Comparison of ENCODE assay signal across 10 mouse cellular contexts in genomic region chr4:152285505-152285904, GRCm38 (mm10). TPM values are rescaled to one million over a fixed set of nuclear protein-coding genes. Genes with fewer than 3 reads are reported as not detected.
A peak's percentile ranks its signal among the peaks of the same experiment; 100 is the strongest.
DNase-seq lines count a peak whose midpoint lies in the region; ATAC-seq and TF ChIP-seq lines count a peak whose summit lies in the region.
"Had no signal": no experiment of that assay in that cellular context is flagged by ENCODE, and none has a peak within 500 bp of the region (broad histone marks: within the 10 kb centered on the region; RNA-seq: fewer than 3 reads in every experiment).

No protein-coding gene starts in this region.

- no peak overlapping the region for H3K4me2 ChIP-seq in forebrain, embryonic 14.5 days (ENCODE audit: low read length)
- H3K4me2 ChIP-seq in forebrain, embryonic 16.5 days (ENCODE audit: low read length), result no peak overlapping the region
- H3K4me2 ChIP-seq in embryonic facial prominence, embryonic 14.5 days (ENCODE audit: low read depth, low read length), result no peak overlapping the region

- no peaks in the 10 kb centered on the region for H3K9me3 ChIP-seq in forebrain, embryonic 14.5 days (replicated peaks; ENCODE audit: control insufficient read depth, low read length)
- H3K9me3 ChIP-seq in forebrain, embryonic 16.5 days (ENCODE audit: control insufficient read depth, low read length), result no peaks in the 10 kb centered on the region
- H3K9me3 ChIP-seq in embryonic facial prominence, embryonic 14.5 days (ENCODE audit: control insufficient read depth, low read length), result no peaks in the 10 kb centered on the region
- H3K9me3 ChIP-seq: heart, embryonic 13.5 days; neural tube, embryonic 12.5 days had no signal

- ATAC-seq in forebrain, embryonic 14.5 days, result no peak
- no peak for ATAC-seq in forebrain, embryonic 16.5 days
- no peak for ATAC-seq in embryonic facial prominence, embryonic 14.5 days (ENCODE audit: low read depth)
- no peak for ATAC-seq in erythroid progenitor cell, adult 5-6 weeks (replicated peaks; ENCODE audit: low FRiP score, poor library complexity, severe bottlenecking)

- WGBS in forebrain, embryonic 14.5 days, result 3% methylated on average over 10 of the region's 10 CpGs
- WGBS in forebrain, embryonic 16.5 days, result 3% methylated on average over 10 of the region's 10 CpGs
- WGBS in thymus, adult 2 months, result 1% methylated on average over 10 of the region's 10 CpGs
- WGBS in embryonic facial prominence, embryonic 14.5 days, result 5% methylated on average over 10 of the region's 10 CpGs

- no peak overlapping the region for H3K4me3 ChIP-seq in forebrain, embryonic 14.5 days (ENCODE audit: low read depth, low read length)
- no peak overlapping the region for H3K4me3 ChIP-seq in forebrain, embryonic 16.5 days (replicated peaks; ENCODE audit: low read length)
- H3K4me3 ChIP-seq in thymus, adult 2 months (ENCODE audit: control insufficient read depth, insufficient read depth, low read length), result no peak overlapping the region
- no peak overlapping the region for H3K4me3 ChIP-seq in embryonic facial prominence, embryonic 14.5 days (ENCODE audit: low read depth, low read length)
- H3K4me3 ChIP-seq: heart, embryonic 13.5 days had no signal

- DNase-seq in forebrain, embryonic 14.5 days (ENCODE audit: low spot score), result peak; percentile 72
- peak; percentile 37 for DNase-seq in thymus, adult 2 months
- no peak for DNase-seq in thymus, adult 18-20 months
- peak; percentile 59 for DNase-seq in embryonic facial prominence, embryonic 14.5 days (ENCODE audit: low spot score)
- DNase-seq in kidney, postnatal 4 days, result peak; percentile 72 to 80
- DNase-seq in neural tube, embryonic 10.5 days (ENCODE audit: extremely low spot score, low spot score), result peak; percentile 62

- no peak overlapping the region for H3K27ac ChIP-seq in forebrain, embryonic 14.5 days (ENCODE audit: low read depth, low read length)
- H3K27ac ChIP-seq in forebrain, embryonic 16.5 days (ENCODE audit: low read length), result no peak overlapping the region
- H3K27ac ChIP-seq in thymus, adult 2 months (ENCODE audit: control insufficient read depth, insufficient read depth, low read length), result no peak overlapping the region
- H3K27ac ChIP-seq in embryonic facial prominence, embryonic 14.5 days (replicated peaks; ENCODE audit: low read depth, low read length), result no peak overlapping the region
- H3K27ac ChIP-seq: heart, embryonic 13.5 days; neural tube, embryonic 12.5 days had no signal

- H3K9ac ChIP-seq in forebrain, embryonic 14.5 days (ENCODE audit: low read length), result no peak overlapping the region
- no peak overlapping the region for H3K9ac ChIP-seq in forebrain, embryonic 16.5 days (replicated peaks; ENCODE audit: low read depth, low read length)
- no peak overlapping the region for H3K9ac ChIP-seq in embryonic facial prominence, embryonic 14.5 days (ENCODE audit: low read depth, low read length)
- H3K9ac ChIP-seq: heart, embryonic 13.5 days had no signal

- peaks cover 22% of the 10 kb centered on the region for H3K4me1 ChIP-seq in forebrain, embryonic 14.5 days (ENCODE audit: control insufficient read depth, insufficient read depth, low read length)
- peaks cover 39% of the 10 kb centered on the region for H3K4me1 ChIP-seq in forebrain, embryonic 16.5 days (replicated peaks; ENCODE audit: control insufficient read depth, insufficient read depth, low read length)
- peaks cover 20% of the 10 kb centered on the region for H3K4me1 ChIP-seq in thymus, adult 2 months (replicated peaks; ENCODE audit: control insufficient read depth, insufficient read depth, low read length)
- peaks cover 13% of the 10 kb centered on the region for H3K4me1 ChIP-seq in embryonic facial prominence, embryonic 14.5 days (ENCODE audit: control insufficient read depth, insufficient read depth, low read length)

- H3K36me3 ChIP-seq in forebrain, embryonic 14.5 days (ENCODE audit: control insufficient read depth, insufficient read depth, low read length), result no peaks in the 10 kb centered on the region
- no peaks in the 10 kb centered on the region for H3K36me3 ChIP-seq in forebrain, embryonic 16.5 days (ENCODE audit: control insufficient read depth, insufficient read depth)
- H3K36me3 ChIP-seq in thymus, adult 2 months (ENCODE audit: control insufficient read depth, insufficient read depth, low read length), result no peaks in the 10 kb centered on the region
- peaks cover 11% of the 10 kb centered on the region; the same call in 1 of the 2 replicates for H3K36me3 ChIP-seq in embryonic facial prominence, embryonic 14.5 days (ENCODE audit: control insufficient read depth, insufficient read depth, low read length)
- H3K36me3 ChIP-seq: neural tube, embryonic 12.5 days had no signal

- TF ChIP-seq POLR2A in thymus, adult 2 months (IDR thresholded peaks at IDR 0.05; ENCODE audit: control insufficient read depth, extremely low read depth, insufficient read depth, low read length, poor library complexity), result no peak

- peak; percentile 75; the same call in 1 of the 2 replicates for TF ChIP-seq CTCF in thymus, adult 2 months (IDR thresholded peaks at IDR 0.05; ENCODE audit: borderline replicate concordance, control insufficient read depth, extremely low read depth, insufficient read depth, low read length, poor library complexity)

- peaks cover 93% of the 10 kb centered on the region for H3K27me3 ChIP-seq in forebrain, embryonic 14.5 days (replicated peaks; ENCODE audit: control insufficient read depth, insufficient read depth, low read length)
- peaks cover 83% of the 10 kb centered on the region for H3K27me3 ChIP-seq in forebrain, embryonic 16.5 days (replicated peaks; ENCODE audit: control insufficient read depth, insufficient read depth, low read length)
- H3K27me3 ChIP-seq in thymus, adult 2 months (ENCODE audit: control insufficient read depth, insufficient read depth, low read length), result peaks cover 8% of the 10 kb centered on the region; the same call in 1 of the 2 replicates
- peaks cover 93% of the 10 kb centered on the region for H3K27me3 ChIP-seq in embryonic facial prominence, embryonic 14.5 days (replicated peaks; ENCODE audit: control insufficient read depth, insufficient read depth, low read length)

RNA-seq across cellular contexts. Expression of gene Hes3, which starts 6.0 kb away (rescaled TPM):
- not detected in 2 replicates for polyA plus RNA-seq in forebrain, embryonic 14.5 days (2014; fragmentation: Nextera tagmentation; extraction: Ambion mirVana)
- polyA plus RNA-seq in forebrain, embryonic 16.5 days (2015; fragmentation: Nextera tagmentation; extraction: Ambion mirVana), result not detected in 2 replicates
- 0.19 and 0.28 TPM in 2 replicates for polyA plus RNA-seq in thymus, adult 2 months (2012; rRNA removed)
- not detected in 2 replicates for polyA plus RNA-seq in embryonic facial prominence, embryonic 14.5 days (2014; fragmentation: Nextera tagmentation; extraction: Ambion mirVana)
- total RNA-seq in erythroid progenitor cell, adult 5-6 weeks (2015; ENCODE audit: low replicate concordance), result not detected in 2 replicates
- not detected in 2 replicates for total RNA-seq in erythroid progenitor cell, adult 5-6 weeks (2017; ENCODE audit: low replicate concordance)
- polyA plus RNA-seq: heart, embryonic 13.5 days had no signal

RNA-seq across cellular contexts. Expression of gene Gpr153, which starts 11.5 kb away (rescaled TPM):
- polyA plus RNA-seq in forebrain, embryonic 14.5 days (2014; fragmentation: Nextera tagmentation; extraction: Ambion mirVana), result 6.7 and 8.4 TPM in 2 replicates
- polyA plus RNA-seq in forebrain, embryonic 16.5 days (2015; fragmentation: Nextera tagmentation; extraction: Ambion mirVana), result 4.4 and 6.2 TPM in 2 replicates
- 5.3 and 5.5 TPM in 2 replicates for polyA plus RNA-seq in thymus, adult 2 months (2012; rRNA removed)
- polyA plus RNA-seq in embryonic facial prominence, embryonic 14.5 days (2014; fragmentation: Nextera tagmentation; extraction: Ambion mirVana), result 36.7 and 40.7 TPM in 2 replicates
- total RNA-seq in erythroid progenitor cell, adult 5-6 weeks (2015; ENCODE audit: low replicate concordance), result not detected in 2 replicates
- not detected in 2 replicates for total RNA-seq in erythroid progenitor cell, adult 5-6 weeks (2017; ENCODE audit: low replicate concordance)

RNA-seq across cellular contexts. Expression of gene Icmt, which starts 11.5 kb away (rescaled TPM):
- polyA plus RNA-seq in forebrain, embryonic 14.5 days (2014; fragmentation: Nextera tagmentation; extraction: Ambion mirVana), result 13.2 and 18.2 TPM in 2 replicates
- polyA plus RNA-seq in forebrain, embryonic 16.5 days (2015; fragmentation: Nextera tagmentation; extraction: Ambion mirVana), result 20.7 and 21.3 TPM in 2 replicates
- 42.6 and 48.1 TPM in 2 replicates for polyA plus RNA-seq in thymus, adult 2 months (2012; rRNA removed)
- 25.1 and 26.9 TPM in 2 replicates for polyA plus RNA-seq in embryonic facial prominence, embryonic 14.5 days (2014; fragmentation: Nextera tagmentation; extraction: Ambion mirVana)
- 8.0 and 24.5 TPM in 2 replicates for total RNA-seq in erythroid progenitor cell, adult 5-6 weeks (2015; ENCODE audit: low replicate concordance)
- 14.2 TPM in 2 replicates for total RNA-seq in erythroid progenitor cell, adult 5-6 weeks (2017; ENCODE audit: low replicate concordance)

RNA-seq across cellular contexts. Expression of gene Rnf207, which starts 33.3 kb away (rescaled TPM):
- 2.4 and 2.5 TPM in 2 replicates for polyA plus RNA-seq in forebrain, embryonic 14.5 days (2014; fragmentation: Nextera tagmentation; extraction: Ambion mirVana)
- polyA plus RNA-seq in forebrain, embryonic 16.5 days (2015; fragmentation: Nextera tagmentation; extraction: Ambion mirVana), result 2.4 and 4.0 TPM in 2 replicates
- polyA plus RNA-seq in thymus, adult 2 months (2012; rRNA removed), result 0.57 and 10.2 TPM in 2 replicates
- polyA plus RNA-seq in embryonic facial prominence, embryonic 14.5 days (2014; fragmentation: Nextera tagmentation; extraction: Ambion mirVana), result 0.56 and 0.84 TPM in 2 replicates
- total RNA-seq in erythroid progenitor cell, adult 5-6 weeks (2015; ENCODE audit: low replicate concordance), result not detected in 2 replicates
- total RNA-seq in erythroid progenitor cell, adult 5-6 weeks (2017; ENCODE audit: low replicate concordance), result not detected in 2 replicates

RNA-seq across cellular contexts. Expression of gene Rpl22, which starts 40.0 kb away (rescaled TPM):
- 196 and 235 TPM in 2 replicates for polyA plus RNA-seq in forebrain, embryonic 14.5 days (2014; fragmentation: Nextera tagmentation; extraction: Ambion mirVana)
- 173 and 196 TPM in 2 replicates for polyA plus RNA-seq in forebrain, embryonic 16.5 days (2015; fragmentation: Nextera tagmentation; extraction: Ambion mirVana)
- polyA plus RNA-seq in thymus, adult 2 months (2012; rRNA removed), result 43.8 and 60.3 TPM in 2 replicates
- 395 and 470 TPM in 2 replicates for polyA plus RNA-seq in embryonic facial prominence, embryonic 14.5 days (2014; fragmentation: Nextera tagmentation; extraction: Ambion mirVana)
- 429 and 481 TPM in 2 replicates for total RNA-seq in erythroid progenitor cell, adult 5-6 weeks (2015; ENCODE audit: low replicate concordance)
- total RNA-seq in erythroid progenitor cell, adult 5-6 weeks (2017; ENCODE audit: low replicate concordance), result 506 and 514 TPM in 2 replicates

Comparison
In these comparisons a context has a peak if more than half of its experiments do, and no peak if none do; other contexts are left out.
1. DNase-seq: peak in forebrain, embryonic 14.5 days (single experiment), thymus, adult 2 months (single experiment), embryonic facial prominence, embryonic 14.5 days (single experiment), kidney, postnatal 4 days (2 of 2) and neural tube, embryonic 10.5 days (single experiment); none in thymus, adult 18-20 months (0 of 2).